Mouse (Mus musculus) activated CD4-positive, CD25-positive, alpha-beta regulatory T cell, adult 4 months (primary cell): ENCODE results near the gene Eps8l1. TPM values are rescaled to one million over a fixed set of nuclear protein-coding genes. Genes with fewer than 3 reads are reported as not detected.
A peak's percentile ranks its signal among the peaks of the same experiment; 100 is the strongest.
"Not testable (repeated sequence)": the region's sequence is repeated elsewhere in the genome, so short reads cannot be mapped to it uniquely, and the experiment has no call there.

Experiments used
- ATAC-seq: one replicate; pipeline ENCODE4 v1.8.0; 2017
- polyA plus RNA-seq, 2 experiments: library from polyadenylated mRNA; unstranded; fragments of 100-300 nt; shearing (Covaris generic); gene quantifications; one replicate each; pipeline ENCODE4 v1.2.1; 2017

The Eps8l1 gene
- 10 to 100 TPM in 1 of 2 experiments, 1 to 10 TPM in 1; 4.8 to 14.3 TPM for polyA plus RNA-seq

DNA sequence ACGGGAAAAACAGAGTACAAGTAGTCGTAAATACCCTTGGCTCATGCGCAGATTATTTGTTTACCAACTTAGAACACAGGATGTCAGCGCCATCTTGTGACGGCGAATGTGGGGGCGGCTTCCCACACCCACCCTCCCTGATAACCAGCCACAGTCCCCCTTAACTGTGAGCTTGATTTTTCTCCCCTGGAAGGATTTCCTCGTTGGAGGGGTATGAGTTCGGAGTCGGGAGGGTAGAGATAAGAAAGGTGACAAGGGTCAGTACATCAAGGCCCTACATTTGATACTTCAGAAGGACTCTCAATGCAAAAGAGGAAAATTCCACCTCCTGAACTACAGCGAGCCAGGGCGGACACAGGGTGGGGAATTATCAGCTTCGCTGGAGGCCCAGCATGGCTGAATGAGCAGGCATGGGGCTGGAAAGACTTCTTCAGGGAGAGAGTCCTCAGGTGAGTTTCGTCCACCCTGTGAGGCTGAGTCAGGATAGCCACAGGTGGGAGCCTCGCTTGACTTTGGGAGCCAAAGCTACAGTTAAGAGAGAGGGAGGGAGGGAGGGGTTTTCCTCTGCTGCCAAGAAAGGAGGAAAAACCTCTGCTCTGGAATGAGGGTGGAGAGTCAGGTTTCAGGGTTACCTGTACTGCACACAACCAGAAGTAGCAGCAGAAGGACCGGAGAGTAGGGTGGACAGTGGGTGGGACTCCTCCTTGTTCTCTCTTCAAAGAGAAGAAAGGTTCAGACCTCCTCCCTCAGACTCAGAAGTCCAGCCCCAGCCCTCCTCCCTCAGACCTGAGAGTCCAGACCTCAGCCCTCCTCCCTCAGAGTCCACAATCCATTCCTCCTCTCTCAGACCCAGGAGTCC is at the start of gene Eps8l1:
Gene Eps8l1 (plus strand): TSS at position 99 of the 859 bp plus-strand sequence.
- peak; percentile 16 for ATAC-seq

DNA sequence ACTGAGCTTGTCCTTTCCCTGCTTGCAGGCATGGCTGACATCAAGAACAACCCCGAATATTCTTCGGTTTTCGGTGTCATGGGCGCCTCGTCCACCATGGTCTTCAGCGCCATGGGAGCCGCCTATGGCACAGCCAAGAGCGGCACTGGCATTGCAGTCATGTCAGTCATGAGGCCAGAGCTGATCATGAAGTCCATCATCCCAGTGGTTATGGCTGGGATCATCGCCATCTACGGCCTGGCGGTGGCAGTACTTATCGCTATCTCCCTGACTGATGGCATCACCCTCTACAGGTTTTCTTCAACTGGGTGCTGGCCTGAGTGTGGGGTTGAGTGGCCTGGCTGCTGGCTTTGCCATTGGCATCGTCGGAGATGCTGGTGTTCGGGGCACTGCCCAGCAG is 48.1 kb upstream of the Eps8l1 start:
- ATAC-seq: not testable (repeated sequence)

DNA sequence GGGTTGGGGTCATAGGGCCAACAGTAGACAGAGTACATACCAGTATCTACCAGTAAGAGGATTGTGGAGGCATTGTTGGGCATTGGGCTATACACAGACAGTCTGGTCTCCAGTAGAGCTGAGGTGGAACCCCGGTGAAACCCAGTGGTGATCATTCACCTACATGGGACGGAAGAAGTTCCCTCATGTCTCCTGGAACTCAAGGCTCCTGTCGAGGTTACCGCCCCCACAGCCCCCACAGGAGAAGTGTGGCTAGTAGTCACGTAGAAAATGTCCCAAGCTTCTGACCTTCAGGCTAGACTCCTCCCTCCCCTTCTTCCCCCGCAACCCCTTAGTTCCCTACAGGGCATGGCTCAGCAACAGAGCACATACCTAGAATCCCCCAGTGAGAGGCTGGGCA is 40.8 kb upstream of the Eps8l1 start:
- no peak for ATAC-seq

DNA sequence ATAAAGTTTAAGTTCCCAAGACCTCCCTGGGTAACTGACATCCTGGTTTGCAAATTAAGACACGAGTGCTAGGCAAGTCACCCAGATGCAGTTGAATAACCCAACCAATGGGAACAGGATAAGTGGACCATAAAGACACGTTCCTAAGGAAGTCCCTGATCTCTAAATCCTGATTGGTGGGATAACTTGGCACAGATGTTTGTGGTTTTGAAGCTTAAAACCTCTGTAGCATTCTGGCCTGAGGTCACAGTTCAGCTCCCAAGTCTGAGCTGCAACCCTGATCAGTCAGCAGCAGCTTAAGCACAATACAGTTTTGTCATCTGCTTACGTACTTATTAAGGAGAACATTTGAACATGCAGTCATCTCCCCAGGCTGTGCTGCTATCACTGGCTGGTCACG is 40.2 kb upstream of the Eps8l1 start:
- ATAC-seq: no peak

DNA sequence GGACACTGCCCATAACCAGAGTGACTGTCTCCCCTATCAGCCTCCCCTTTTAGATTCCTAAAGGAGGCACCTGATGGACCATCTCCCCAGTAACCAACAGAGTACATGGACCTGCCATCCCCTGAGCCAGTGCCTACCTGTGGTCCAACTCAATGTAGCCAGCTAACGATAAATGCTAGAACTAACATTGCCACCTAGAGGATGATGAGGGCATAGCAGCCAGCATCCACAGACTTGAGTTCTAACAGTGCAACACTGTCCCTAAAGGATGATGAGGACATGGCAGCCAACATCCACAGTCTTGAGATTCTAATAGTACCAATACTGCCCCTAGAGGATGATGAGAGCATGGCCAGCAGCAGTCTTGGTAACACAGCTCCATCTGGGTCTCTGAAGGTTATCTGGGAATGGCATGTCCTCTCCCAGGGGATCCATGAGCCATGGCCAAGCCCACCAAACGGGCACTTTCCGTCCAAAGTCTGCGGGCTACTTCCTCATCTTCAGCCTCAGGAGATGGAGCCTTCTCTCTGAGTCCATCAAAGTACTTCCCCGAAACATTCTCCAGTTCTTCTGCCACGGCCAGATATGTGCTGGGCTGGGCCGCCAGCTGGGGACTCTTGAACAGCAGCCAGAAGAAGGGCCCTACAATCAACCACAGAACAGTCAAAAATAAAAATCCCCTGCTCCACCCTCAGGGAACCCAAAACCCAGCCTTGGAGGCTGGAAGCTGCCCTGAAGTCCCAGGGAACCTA is 33.1 kb upstream of the Eps8l1 start:
- ATAC-seq: peak; percentile 100

DNA sequence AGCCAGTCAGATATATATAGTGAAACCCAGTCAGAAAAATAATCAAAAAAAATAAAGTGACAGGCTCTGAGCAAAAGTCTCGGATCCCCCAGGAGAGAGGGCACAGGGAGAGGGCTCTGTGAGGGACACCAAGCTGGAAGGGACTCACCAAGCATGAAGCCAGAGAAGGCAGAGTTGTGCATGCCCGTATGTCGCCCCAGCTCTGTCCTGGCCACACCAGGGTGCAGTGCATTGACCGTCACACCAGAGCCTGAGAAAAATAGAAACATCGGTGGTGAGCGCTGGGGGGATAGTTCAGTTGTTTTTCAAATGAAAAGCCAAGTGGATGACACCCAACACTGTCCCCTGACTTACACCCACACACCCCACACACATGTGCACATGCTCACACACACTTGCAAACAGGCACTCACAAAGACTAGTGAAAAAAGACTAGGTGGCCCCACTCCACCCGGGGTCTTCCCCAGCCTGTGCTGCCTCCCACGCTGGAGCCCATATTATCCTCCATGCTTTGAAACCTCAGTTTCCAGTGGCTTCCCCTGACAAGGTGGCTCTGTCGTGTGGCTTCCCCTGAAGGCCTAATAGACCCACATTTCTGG is 30.1 kb upstream of the Eps8l1 start:
- no peak for ATAC-seq

DNA sequence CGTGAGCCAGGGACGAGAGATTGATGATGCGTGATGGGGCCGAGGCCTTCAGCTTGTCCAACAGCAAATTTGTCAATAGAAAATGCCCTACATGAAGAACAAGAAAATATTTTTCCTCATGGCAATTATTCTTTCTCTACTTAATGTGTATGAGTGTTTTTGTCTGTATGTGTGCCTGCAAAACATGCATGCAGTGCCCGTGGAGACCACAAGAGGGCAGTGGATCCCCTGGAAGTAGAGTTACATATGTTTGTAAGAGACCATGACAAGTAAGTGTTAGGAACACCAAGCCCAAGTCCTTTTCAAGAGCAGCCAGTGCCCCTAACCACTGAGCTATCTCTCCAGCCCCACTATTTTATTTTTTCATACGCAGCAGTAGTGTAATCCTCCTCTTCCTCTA is 28.9 kb upstream of the Eps8l1 start:
- peak; percentile 30 for ATAC-seq

DNA sequence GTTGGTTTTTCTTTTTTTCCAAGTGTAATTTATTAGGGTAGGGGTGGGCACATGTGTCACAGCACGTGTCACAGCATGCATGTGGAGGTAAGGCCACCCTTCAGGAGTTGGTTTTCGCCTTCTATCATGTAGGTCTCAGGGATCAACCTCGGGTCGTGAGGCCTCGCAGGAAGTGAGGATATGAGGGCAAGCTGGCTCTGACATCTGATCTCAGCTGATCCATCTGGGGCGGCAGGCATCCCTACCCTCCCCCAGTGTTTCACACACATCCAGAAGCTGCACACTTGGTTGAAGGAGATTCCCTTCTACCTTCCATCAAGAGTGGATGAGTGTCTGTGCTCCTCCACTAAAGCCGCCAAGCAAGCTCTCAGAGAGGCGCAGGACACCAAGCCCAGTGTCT is 28.4 kb upstream of the Eps8l1 start:
- ATAC-seq: no peak

DNA sequence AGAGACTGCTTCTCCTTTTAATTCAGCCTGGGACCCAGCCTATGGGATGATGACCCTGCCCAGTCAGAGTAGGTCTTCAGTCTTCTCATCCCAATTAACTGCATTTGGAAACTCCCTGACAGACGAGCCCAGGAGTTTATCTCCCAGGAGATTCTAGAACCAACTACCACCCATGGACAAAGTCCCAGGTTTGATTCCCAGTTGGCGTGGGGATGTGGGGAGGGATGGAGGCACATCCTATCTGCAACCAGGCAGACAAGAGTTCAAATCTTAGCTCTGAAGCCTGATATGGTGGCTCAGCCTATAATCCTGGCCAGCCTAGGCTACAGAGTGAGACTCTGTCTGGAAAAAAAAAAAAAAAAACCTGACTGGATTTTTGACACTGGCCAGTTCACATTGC is 22.8 kb upstream of the Eps8l1 start:
- no peak for ATAC-seq

DNA sequence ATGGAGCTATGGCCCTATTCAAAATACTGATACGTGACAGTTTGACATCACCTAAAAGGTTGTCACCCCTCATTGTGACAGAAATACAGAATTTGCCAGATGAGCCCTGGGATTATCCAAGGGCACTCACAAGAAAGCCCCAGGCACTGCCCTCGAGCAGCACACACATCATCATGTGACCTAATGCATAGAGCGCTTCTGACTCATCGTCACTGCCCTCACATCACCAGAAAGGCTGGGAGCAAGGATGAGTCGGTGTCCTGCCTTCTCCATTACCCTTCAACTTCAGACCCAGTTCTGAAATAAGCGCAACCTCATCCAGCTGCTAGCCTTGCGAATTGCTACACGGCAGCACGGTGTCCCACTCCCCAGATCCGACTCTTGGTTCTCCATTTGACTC is 19.9 kb upstream of the Eps8l1 start:
- no peak for ATAC-seq

DNA sequence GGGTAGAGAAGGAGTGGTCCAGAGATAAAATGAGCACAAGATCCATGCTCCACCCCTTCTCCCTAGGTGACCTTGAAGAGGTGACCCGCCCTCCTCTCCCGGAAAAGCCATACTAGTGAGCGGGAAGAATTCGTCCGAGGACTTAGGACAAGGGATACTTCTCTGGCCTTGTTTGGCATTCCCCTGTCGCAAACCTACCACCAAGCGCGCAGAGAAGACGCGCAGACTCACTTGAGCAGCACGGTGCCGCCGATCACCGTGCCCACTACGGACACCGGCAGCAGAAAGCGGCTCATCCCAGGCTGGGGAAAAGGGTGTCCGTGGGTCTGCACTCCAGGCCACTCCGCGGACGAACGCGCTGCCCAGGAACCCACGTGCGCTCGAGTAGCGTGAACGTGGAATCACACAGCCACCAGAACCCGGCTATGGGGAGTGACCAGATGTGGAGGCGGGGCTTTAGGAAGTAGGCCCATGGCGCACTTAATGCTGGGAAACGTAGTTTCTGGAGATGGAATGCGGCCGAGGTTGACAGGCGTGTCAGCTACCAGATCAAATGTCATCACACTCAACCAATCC is 15.2 kb upstream of the Eps8l1 start, which contains the start of gene Rdh13:
Gene Rdh13 (minus strand): TSS at position 434 of the 576 bp plus-strand sequence.
- peak; percentile 99 for ATAC-seq

DNA sequence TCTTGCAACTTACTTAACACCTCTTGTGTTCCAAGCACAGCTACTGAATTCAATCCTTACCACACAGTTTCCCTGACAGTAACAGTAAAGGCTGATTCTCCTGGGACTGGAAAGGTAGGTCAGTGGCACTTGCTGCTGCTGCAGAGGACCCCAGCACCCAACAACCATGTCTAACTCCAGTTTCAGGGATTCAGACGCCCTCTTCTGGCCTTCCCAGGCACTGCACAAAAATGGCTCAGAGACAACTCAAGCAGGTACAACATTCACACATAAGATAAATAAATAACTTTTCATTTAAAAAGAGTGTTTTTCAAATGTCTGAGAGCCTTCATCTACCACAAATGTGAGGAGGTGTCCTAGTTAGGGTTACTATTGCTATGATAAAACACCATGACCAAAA is 13.3 kb upstream of the Eps8l1 start:
- no peak for ATAC-seq

DNA sequence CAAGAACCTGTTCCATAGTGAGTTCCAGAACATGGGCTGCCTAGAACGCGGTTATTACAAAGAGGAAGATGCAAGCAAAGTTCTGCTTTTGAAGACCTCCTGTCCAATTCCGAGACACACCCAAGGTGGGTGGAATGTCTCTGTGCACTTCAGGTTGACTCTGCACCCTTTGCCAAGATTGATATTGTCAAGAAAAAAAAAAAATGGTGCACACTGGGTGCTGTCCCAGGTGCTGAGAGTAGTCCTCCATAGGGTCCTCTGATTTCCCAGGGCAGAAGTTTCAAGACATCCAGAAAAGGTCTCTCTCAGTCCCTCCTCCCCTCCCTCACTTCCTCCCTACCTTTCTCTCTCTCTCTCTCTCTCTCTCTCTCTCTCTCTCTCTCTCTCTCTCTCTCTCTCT is 12.0 kb upstream of the Eps8l1 start:
- ATAC-seq: no peak

DNA sequence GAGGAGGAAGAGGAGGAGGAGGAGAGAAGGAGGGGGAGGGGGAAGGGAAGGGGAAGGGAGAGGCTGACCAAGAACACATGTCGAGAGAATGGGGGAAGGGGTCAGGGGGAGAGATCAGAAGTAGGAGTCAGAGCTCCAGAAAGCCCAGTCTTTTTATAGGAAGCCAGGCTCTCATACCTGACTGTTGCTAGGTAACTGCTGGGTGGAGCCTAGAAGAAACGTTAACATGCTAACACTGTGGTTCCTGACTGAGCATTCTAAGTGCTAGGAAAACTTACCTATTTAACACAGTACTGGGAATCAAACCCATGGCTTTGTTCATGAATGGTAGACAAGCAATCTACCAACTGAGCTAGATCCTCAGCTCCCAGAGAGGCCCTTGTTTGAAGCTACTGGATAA is 11.3 kb upstream of the Eps8l1 start:
- ATAC-seq: no peak

DNA sequence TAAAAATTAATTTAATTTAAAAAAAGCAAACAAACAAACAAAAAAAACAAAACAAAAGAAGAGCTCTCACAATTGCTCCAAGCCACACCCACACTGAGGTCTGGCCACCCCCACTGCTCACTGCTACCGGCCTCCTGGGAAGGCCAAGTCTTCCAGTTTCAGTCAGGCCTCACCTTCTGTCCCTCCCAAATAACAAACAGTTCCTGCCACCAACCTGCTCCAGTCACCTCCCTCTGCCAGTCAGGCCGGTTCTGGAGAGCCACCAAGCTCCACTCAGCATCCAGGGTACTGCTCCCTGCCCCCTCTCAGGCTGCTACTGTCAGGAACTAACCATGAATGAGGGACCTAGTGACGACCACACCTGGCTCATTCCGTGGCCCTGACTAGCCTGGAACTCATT is 7.8 kb upstream of the Eps8l1 start:
- no peak for ATAC-seq

DNA sequence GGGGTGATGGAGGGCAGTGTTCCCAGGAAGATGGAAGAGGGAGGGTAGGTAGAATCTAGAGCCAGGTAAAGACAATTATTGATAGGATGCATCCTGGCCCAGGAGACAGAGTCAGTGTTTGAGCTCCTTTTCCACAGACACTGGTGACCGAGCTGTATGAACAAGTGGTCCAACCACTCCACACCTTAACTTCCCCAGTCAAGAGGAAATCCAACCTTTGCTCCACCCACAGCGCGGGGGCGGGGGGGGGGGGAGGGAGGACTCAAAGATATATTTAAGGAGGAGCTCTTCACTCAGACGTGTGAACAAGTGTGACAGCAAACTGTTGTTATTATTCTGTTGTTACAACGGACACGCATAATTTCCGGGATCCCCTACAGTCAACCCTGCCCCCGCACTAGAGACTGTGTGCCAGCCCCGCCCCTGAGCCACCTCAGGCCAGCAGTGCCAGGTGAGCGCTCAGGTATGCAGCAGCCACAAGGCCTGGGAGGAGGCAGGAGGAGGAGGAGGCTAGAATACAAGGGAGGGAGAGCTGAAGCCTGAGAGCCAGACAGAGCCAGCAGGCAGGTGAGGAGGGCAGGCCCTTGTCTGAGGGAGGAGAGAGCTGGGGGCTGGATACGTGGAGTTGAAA is 3.8 kb downstream of the Eps8l1 start:
- peak; percentile 79 for ATAC-seq

DNA sequence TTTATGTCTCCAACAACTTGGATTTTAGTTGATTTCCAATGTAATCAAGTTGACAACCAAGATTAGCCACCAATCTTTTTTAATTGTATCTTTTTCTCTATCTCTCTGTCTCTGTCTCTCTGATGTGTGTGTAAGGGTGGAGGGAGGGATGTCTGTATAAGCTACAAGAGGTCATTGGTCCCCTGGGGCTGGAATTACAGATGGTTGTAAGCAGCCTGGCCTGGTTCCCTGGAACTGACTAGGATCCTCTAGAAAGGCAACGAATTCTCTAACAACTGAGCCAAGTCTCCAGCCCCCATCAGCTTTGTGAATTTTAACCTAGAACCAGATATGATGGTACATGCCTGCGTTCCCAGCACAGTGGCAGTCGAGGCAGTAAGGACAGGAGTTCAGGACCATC is 7.3 kb downstream of the Eps8l1 start:
- no peak for ATAC-seq

DNA sequence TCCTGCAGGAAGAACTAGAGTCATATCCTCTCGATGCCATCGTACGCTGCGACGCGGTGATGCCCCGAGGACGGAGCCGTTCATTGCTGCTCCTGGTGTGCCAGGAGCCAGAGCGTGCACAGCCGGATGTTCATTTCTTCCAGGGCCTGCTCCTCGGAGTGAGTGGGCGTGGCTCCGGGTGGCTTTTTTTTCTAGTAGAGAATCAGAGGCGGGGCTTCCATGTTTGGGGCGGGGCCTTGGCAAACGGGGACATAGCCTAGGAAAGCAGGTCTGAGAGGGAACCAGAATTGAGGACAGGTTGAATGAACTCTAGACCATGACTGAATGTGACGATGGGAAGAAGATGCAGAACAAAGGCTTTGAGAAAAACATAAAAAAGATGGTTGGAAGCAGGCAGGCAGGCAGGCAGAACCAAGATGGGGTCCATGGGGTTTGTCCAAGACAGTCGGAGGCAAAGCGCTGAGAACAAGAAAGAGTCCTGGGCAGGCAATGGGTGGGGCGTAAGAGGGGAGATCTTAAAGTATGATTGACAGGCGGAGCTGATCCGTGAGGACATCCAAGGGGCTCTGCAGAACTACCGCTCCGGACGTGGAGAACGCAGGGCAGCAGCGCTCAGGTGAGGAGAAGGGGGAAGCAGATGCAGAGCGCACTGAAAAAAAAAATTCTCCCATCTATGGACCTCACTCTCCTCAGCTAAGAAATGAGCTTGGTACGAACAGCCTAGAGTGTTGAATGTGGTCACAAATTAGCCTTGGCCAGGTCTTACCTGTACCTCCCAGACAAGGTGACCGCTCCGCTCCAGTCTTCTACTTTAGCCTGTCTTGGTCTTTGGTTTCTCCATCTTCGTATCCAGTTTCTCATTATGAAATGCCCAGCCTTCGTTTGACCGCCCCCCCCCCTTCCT is 10.1 kb downstream of the Eps8l1 start:
- no peak for ATAC-seq

DNA sequence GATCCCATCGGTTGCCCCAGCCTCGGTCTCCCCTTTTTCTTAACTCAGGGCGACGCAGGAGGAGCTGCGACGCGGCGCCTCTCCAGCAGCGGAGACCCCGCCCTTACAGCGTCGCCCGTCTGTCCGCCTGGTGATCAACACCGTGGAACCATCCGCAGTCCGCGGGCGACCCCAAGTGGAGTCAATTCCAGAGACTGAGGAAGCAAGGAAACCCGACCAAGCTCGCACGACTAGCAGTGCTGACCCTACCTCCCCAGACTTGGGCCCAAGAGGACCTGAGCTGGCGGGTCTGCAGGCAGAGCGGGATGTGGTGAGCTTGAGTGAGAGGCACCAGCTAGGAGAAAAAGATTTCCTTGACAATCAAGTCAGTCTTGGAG is 10.7 kb downstream of the Eps8l1 start:
- no peak for ATAC-seq

DNA sequence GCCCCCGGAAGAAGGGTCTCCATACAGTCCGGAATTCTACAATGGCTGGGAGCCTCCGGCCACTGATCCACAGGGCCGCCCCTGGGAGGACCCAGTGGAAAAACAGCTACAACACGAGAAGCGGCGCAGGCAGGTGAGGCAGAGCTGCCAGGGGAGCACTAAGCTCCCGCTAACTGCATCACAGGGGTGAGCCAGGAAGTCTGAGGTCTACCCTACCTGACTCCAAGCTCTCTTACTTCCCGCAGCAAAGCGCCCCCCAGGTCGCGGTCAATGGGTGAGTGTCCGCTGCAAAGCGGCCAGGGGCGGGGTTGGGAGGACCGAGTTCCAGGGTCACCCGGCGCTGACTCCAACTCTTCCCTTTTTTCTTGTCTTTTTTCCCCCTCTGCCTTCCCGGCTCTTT is 13.5 kb downstream of the Eps8l1 start:
- ATAC-seq: no peak

DNA sequence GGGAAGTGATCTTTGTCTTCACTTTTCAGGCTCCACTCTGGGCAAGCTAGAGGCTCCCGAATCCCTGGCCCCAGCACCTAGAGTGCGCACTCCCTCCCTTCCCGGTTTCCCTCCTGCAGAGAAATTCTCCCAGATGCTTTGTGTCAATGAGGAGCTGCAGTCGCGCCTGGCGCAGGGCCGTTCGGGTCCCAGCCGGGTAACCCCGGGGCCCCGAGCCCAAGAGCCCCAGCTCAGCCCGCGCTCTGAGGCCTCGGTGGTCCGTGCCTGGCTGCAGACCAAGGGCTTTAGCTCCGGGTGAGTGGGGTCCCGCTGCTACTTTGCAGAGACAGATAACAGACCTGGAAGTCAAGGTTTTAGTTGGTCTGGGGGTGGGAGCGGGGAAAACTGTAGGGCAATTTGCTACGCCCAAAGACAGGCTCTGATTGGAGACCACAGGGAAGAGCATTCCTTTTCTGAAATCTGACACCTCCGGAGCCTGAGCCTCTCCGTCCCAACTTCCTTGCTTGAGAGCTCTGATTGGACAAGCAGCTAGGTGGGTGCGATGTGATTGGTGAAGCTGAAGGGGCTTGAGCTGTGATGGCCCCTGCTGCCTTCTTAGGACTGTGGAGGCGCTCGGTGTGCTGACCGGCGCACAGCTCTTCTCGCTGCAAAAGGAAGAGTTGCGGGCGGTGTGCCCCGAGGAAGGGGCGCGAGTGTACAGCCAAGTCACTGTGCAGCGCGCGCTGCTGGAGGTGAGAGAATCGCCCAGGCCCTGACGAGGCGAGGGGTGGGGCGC is 17.7 kb downstream of the Eps8l1 start:
- no peak for ATAC-seq
